Mouse (Mus musculus) heart, embryonic 13.5 days (tissue): ENCODE measurements around the gene Ednrb. TPM values are rescaled to one million over a fixed set of nuclear protein-coding genes. Genes with fewer than 3 reads are reported as not detected.

Experiments
- polyA plus RNA-seq: library from polyadenylated mRNA; unstranded; fragments of >200 nt; fragmentation: Nextera tagmentation; extraction: Ambion mirVana; gene quantifications from 2 replicates; pipeline ENCODE4 v1.2.1, GENCODE M21; 2015

The Ednrb gene
- polyA plus RNA-seq, 1 experiment from 2014 or later: 102 TPM

Other genes starting within 250 kb of the Ednrb start
- gene Slain1, start 194.2 kb downstream of the Ednrb start, polyA plus RNA-seq: 0.31 and 0.43 TPM in 2 replicates